Mouse (Mus musculus) layer of hippocampus, adult 2 months (tissue): ENCODE data around the gene Fcor. TPM values are rescaled to one million over a fixed set of nuclear protein-coding genes. Genes with fewer than 3 reads are reported as not detected.
A peak's percentile ranks its signal among the peaks of the same experiment; 100 is the strongest.

Source experiments
- DNase-seq, 2 experiments: peaks; one replicate each; pipeline ENCODE4 v3.0.0; 2022; ENCODE audit warnings: low spot score in 2 of 2
- H3K27ac ChIP-seq: fragments of 200-600 bp; 2 replicates; pipeline ENCODE4 v1.8.1; 2022
- H3K4me3 ChIP-seq: fragments of 200-600 bp; 2 replicates; pipeline ENCODE4 v1.8.1; 2022; ENCODE audit warnings: mild to moderate bottlenecking
- CTCF ChIP-seq: fragments of 200-600 bp; conservative IDR thresholded peaks from 2 replicates; pipeline ENCODE4 v1.8.1; 2022; ENCODE audit warnings: antibody characterized with exemption, mild to moderate bottlenecking, moderate library complexity
- total RNA-seq, 2 experiments: library from RNA; stranded (reverse); gene quantifications; 2 replicates each; pipeline ENCODE4 v1.2.3; 2021

Fcor gene
- total RNA-seq, 2 experiments from 2014 or later = 14.7 to 17.9 TPM

- no peak for DNase-seq
- Histone ChIP-seq H3K27ac (no peak overlapping the region), H3K4me3 (no peak overlapping the region)
- no peak for TF ChIP-seq CTCF
These were observed 15.3 kb downstream of the Fcor start for GRCm38 (mm10) chr8:3656725-3657381.

DNA sequence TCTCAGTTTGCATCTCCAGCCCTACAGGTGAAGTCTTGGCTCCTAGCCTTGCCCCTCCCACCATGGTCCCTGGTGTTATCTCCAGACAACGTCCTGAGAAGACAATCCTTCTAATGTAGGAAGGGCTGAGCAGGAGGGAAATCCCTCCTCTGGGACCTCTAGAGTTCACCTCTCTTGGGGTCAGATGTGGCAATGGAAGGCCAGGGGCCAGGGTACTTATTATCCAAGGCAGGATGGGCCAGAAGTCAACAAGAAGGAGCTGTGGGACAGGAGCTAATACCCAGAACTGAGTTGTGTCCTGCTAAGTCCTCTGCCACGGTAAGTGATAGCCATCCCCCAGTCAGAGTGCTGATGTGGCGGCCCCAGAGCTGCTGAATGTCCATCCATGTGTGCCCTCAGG, 16.6 kb downstream of the Fcor start, which contains the start of gene Retn:
Retn (plus strand) TSS at position 245 of the 400 bp plus-strand sequence.
- TF ChIP-seq CTCF = no peak
- Histone ChIP-seq H3K27ac (no peak within 1 kb of the TSS), H3K4me3 (no peak within 1 kb of the TSS)
- DNase-seq = no peak

GRCm38 (mm10) chr8:3654726-3655508, 17.2 kb downstream of the Fcor start:
- Histone ChIP-seq H3K4me3 (no peak overlapping the region), H3K27ac (no peak overlapping the region)
- no peak for DNase-seq
- no peak for TF ChIP-seq CTCF

GRCm38 (mm10) chr8:3652845-3653244, 19.3 kb downstream of the Fcor start:
- Histone ChIP-seq H3K4me3 (no peak overlapping the region), H3K27ac (no peak overlapping the region)
- no peak for DNase-seq
- no peak for TF ChIP-seq CTCF

- Histone ChIP-seq H3K4me3 (no peak overlapping the region), H3K27ac (no peak overlapping the region)
- TF ChIP-seq CTCF = no peak
- DNase-seq = no peak
These were observed 23.2 kb downstream of the Fcor start for GRCm38 (mm10) chr8:3648990-3649389.

GRCm38 (mm10) chr8:3648268-3648667, 23.9 kb downstream of the Fcor start:
- TF ChIP-seq CTCF = no peak
- Histone ChIP-seq H3K4me3 (no peak overlapping the region), H3K27ac (no peak overlapping the region)
- DNase-seq = no peak

DNA sequence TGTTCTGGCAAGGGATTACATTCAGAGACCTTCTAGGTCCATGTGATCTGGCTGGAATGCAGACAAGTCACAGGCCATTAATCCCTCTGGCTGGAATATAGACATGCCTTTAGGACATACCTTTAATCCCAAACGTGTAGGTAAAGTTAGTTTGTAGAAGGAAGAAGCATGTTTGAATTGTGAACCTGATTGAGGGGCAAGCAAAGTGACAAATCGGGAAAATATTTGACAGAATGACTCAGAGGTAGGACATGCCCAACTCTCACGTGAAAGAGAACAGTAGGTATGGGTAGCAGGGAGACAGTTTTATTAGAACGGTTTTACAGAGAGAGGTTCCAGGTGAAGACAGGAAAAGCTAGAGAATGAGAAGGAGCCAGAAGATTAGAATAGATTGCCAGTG, 24.6 kb downstream of the Fcor start:
- no peak for TF ChIP-seq CTCF
- Histone ChIP-seq H3K4me3 (no peak overlapping the region), H3K27ac (no peak overlapping the region)
- DNase-seq = no peak

DNA sequence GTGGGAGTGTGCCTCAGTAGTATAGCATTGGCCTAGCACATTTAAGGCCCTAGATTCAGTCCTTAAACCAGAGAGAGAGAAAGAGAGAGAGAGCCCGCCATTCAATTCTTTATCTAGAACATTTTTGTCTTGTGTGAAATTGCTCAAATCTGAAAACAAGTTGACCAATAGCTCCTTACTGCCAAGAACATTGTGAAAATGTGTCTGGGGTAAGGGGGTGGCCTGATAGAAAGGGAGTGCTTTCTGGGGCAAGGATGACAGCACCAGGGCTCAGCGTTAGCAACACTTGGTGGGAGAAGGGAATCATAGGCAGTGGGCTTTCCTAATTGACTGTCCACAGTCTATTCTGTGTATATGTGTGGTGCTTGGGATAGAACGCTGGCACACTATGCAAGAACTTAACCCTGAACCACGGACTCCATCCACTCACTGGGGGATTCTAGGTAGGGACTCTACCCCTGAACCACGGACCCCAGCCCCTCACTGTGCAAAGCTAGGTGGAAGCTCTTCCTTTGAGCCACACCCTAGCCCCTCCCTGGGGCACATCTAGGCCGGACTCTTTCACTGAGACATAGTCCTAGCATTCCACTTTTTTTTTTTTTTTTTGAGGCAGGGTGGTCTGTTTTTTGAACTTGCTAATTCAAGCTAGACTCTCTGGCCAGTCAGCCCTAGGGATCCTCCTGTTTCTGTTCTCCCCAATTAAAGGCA, 25.2 kb downstream of the Fcor start:
- Histone ChIP-seq H3K27ac (no peak overlapping the region), H3K4me3 (no peak overlapping the region)
- no peak for TF ChIP-seq CTCF
- DNase-seq = no peak

GRCm38 (mm10) chr8:3645804-3646203, 26.4 kb downstream of the Fcor start:
- H3K27ac ChIP-seq = no peak overlapping the region
- 0 out of 2 replicates have a peak, but pooled peaks have one; percentile 26 for TF ChIP-seq CTCF
- no peak for DNase-seq
- no peak overlapping the region for H3K4me3 ChIP-seq

- Histone ChIP-seq H3K27ac (no peak overlapping the region), H3K4me3 (peak overlapping the region; percentile 52)
- DNase-seq = no peak
- TF ChIP-seq CTCF = no peak
These were observed 40.7 kb downstream of the Fcor start for GRCm38 (mm10) chr8:3631478-3631875.

GRCm38 (mm10) chr8:3630647-3631477, 41.3 kb downstream of the Fcor start, which contains the start of gene Stxbp2:
Gene Stxbp2 (plus strand): TSS chr8:3630955.
- TF ChIP-seq CTCF = no peak
- peak; percentile 74 to 77 for DNase-seq
- Histone ChIP-seq H3K27ac (peak within 1 kb of the TSS; percentile 20; the same call in 1 of the 2 replicates), H3K4me3 (peak within 1 kb of the TSS; percentile 52)

DNA sequence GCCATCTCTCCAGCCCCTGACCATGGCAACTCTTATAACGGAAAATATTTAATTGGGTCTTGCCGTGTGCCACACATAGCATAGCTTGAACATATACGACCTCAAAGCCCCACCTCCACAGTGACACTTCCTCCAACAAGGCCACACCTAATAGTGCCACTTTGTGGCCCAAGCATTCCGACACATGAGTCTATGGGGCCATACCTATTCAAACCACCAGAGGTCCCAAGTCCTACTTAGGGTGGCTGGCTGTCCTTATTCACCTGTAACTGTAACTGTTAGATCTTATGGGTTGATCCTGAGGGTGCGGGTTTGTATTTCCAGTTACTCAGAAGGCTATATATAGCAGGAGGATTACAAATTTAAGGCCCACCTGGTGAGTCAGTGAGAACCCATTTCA, 44.1 kb downstream of the Fcor start:
- no peak for DNase-seq
- H3K4me3 ChIP-seq = no peak overlapping the region
- H3K27ac ChIP-seq = no peak overlapping the region
- peak; percentile 76 for TF ChIP-seq CTCF
